Mouse (Mus musculus) hindbrain, embryonic 15.5 days (tissue): ENCODE measurements around the gene Fgfr2. TPM values are rescaled to one million over a fixed set of nuclear protein-coding genes. Genes with fewer than 3 reads are reported as not detected.

Source experiments
- ATAC-seq: fragments of 200-750 bp; cut with Nextera tagmentation; 2 replicates; pipeline ENCODE4 v1.8.0; 2017; ENCODE audit warnings: low read depth, moderate number of reproducible peaks, moderate TSS enrichment; ENCODE audit not compliant: low FRiP score
- H3K27ac ChIP-seq: fragments of 300-500 bp; sonication (generic); replicated peaks from 2 replicates; pipeline ENCODE4 v1.5.1; 2015; ENCODE audit warnings: mild to moderate bottlenecking, inconsistent platforms
- H3K27me3 ChIP-seq: fragments of 300-500 bp; sonication (generic); 2 replicates; pipeline ENCODE4 v1.6.1; 2015; ENCODE audit warnings: control low read depth, inconsistent platforms
- H3K36me3 ChIP-seq: fragments of 300-500 bp; sonication (generic); 2 replicates; pipeline ENCODE4 v1.6.1; 2015; ENCODE audit warnings: control low read depth, inconsistent platforms
- H3K4me1 ChIP-seq: fragments of 300-500 bp; sonication (generic); replicated peaks from 2 replicates; pipeline ENCODE4 v1.6.1; 2015; ENCODE audit warnings: control low read depth, inconsistent platforms
- H3K4me2 ChIP-seq: fragments of 300-500 bp; sonication (generic); 2 replicates; pipeline ENCODE4 v1.6.1; 2015; ENCODE audit warnings: moderate library complexity, mild to moderate bottlenecking, inconsistent platforms
- H3K4me3 ChIP-seq: fragments of 300-500 bp; sonication (generic); 2 replicates; pipeline ENCODE4 v1.5.1; 2015; ENCODE audit warnings: mild to moderate bottlenecking, inconsistent platforms
- H3K9ac ChIP-seq: fragments of 300-500 bp; sonication (generic); 2 replicates; pipeline ENCODE4 v1.6.1; 2015; ENCODE audit warnings: inconsistent platforms
- H3K9me3 ChIP-seq: fragments of 300-500 bp; sonication (generic); 2 replicates; pipeline ENCODE4 v1.6.1; 2016; ENCODE audit warnings: control low read depth, inconsistent platforms
- WGBS: fragments of 180-500 bp; shearing (Covaris S2); methylation state at CpG from one replicate; pipeline ENCODE4 v1.1.7; 2015; 5-methylcytosine and 5-hydroxymethylcytosine counted together
- polyA plus RNA-seq: library from polyadenylated mRNA; unstranded; fragments of >200 nt; fragmentation: Nextera tagmentation; extraction: Ambion mirVana; gene quantifications from 2 replicates; pipeline ENCODE4 v1.2.1, GENCODE M21; 2015

Gene Fgfr2
- polyA plus RNA-seq, 1 experiment from 2014 or later, result 28.5 TPM

DNA sequence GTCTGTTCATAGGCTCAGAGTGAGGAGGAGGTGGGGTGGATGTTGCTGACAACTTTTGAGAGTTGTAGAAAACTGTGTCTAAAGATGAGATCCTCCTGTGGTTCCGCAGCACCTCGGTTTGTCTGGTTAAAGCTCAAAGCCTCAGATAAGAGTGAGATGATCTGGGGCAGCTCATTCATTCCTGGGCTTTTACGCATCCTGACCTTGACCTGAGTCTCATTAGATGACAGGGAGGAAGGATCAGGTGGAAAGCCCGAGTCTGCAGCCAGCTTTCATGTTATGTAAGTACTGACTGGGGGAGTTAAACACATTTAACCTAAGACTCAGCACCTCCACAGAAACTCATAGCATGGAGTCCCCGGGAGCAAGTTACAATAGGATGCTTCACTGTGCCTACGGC is 1096.5 kb downstream of the Fgfr2 start:
- 81% methylated on average over 6 of the region's 6 CpGs for WGBS
- ATAC-seq, result no peak
- no peak overlapping the region for H3K9ac ChIP-seq

DNA sequence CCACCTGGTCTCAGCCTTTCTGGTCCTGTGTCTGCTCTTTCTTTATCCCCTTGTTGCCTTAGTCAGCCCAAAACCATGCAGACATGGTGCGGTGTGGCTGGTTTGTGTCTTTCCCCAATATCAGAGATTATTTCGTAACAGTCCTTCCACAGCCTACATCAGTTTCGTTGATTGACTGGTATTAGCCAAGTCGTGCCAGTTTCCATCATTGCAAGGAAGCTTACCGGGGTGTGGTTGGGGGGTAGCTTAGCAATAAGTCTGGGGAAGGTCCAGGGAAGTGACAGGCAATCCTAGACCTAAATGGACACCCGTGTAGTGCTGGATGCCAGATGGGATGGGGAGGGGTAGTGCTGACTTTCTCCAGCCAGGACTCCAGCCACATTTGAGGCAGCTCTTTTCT is 1097.6 kb downstream of the Fgfr2 start:
- Histone ChIP-seq H3K9me3 (no peaks in the 10 kb centered on the region), H3K4me3 (no peak overlapping the region), H3K36me3 (no peaks in the 10 kb centered on the region), H3K9ac (no peak overlapping the region), H3K4me2 (no peak overlapping the region), H3K4me1 (no peaks in the 10 kb centered on the region), H3K27me3 (no peaks in the 10 kb centered on the region), H3K27ac (no peak overlapping the region)
- ATAC-seq, result no peak
- WGBS, result 63% methylated on average over 6 of the region's 6 CpGs

More for the DNA sequence above, 1096.5 kb downstream of the Fgfr2 start:
- H3K9me3 ChIP-seq, result no peaks in the 10 kb centered on the region
- no peaks in the 10 kb centered on the region for H3K36me3 ChIP-seq
- H3K27ac ChIP-seq, result no peak overlapping the region
- no peak overlapping the region for H3K4me3 ChIP-seq
- 0 out of 2 replicates have a peak, but pooled peaks cover under 1% of the 10 kb centered on the region for H3K4me1 ChIP-seq
- H3K4me2 ChIP-seq, result no peak overlapping the region
- no peaks in the 10 kb centered on the region for H3K27me3 ChIP-seq

DNA sequence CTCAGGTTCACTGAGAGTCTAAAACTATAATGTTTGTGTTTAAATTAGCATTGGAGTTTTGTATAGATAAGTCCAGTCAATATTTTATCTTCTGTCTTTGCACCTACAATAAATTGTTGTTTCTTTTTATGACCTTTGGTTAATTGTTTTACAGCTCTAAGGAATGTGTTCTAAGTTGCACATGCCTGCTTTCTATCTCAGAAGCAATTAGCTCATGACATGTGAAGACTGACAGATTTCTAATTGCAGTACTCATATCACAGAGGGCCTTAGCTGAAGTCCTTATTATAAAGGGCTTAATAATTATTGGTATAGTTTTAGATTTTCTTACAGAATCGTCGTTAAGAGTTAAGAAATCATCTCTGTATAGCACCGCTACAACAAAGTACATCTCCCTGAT is 1107.2 kb downstream of the Fgfr2 start:
- H3K4me1 ChIP-seq, result peaks cover 18% of the 10 kb centered on the region
- ATAC-seq, result no peak
- WGBS, result 80% methylated on average over 3 of the region's 3 CpGs
- H3K27ac ChIP-seq, result no peak overlapping the region
- H3K36me3 ChIP-seq, result no peaks in the 10 kb centered on the region
- no peaks in the 10 kb centered on the region for H3K27me3 ChIP-seq
- no peaks in the 10 kb centered on the region for H3K9me3 ChIP-seq
- no peak overlapping the region for H3K4me2 ChIP-seq
- no peak overlapping the region for H3K9ac ChIP-seq
- H3K4me3 ChIP-seq, result no peak overlapping the region

DNA sequence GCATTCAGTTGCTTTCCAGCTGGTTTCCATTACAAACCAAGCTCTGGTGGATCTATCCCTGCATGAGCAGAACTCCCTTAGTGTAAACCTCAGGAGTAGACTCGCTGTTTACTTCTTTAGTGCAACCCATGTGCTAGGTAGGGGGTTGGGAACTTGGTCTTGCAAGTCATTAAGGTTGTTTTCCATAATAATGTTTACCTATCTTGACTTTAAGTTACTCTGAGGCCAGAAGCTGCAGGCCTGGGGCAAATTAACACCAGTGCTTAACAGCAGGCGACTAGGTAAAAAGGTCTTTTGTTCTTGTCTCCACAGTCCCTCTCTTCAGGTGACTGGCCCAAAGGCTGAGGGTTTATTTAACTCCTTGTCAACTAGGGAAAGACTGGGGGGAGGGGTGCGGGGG is 1108.0 kb downstream of the Fgfr2 start:
- Histone ChIP-seq H3K27me3 (no peaks in the 10 kb centered on the region), H3K27ac (no peak overlapping the region), H3K4me1 (peaks cover 18% of the 10 kb centered on the region), H3K9me3 (no peaks in the 10 kb centered on the region), H3K9ac (no peak overlapping the region), H3K4me3 (no peak overlapping the region), H3K36me3 (no peaks in the 10 kb centered on the region), H3K4me2 (no peak overlapping the region)
- no peak for ATAC-seq
- 24% methylated on average over 3 of the region's 3 CpGs for WGBS

DNA sequence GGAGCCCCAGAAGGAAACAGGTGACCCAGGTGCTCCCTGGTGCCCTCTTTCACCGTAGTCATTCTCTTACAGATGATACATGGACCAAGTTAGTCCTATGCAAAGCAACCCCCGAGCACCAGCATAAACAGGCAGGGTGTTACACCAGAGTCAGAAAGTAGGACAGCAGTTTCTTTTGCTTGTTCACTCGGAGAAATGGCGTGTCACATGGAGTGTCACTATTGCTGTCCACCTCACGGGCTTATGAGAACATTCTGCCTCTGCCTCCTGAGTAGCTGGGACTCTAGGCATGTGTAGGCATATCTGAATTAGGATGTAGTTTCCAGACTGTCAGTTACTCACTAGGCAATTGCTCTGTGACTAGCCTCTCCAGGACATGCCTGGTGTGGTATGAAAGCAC is 1109.2 kb downstream of the Fgfr2 start:
- Histone ChIP-seq H3K4me2 (no peak overlapping the region), H3K4me3 (no peak overlapping the region), H3K27ac (no peak overlapping the region), H3K9ac (no peak overlapping the region), H3K4me1 (peaks cover 18% of the 10 kb centered on the region), H3K36me3 (no peaks in the 10 kb centered on the region), H3K9me3 (no peaks in the 10 kb centered on the region), H3K27me3 (no peaks in the 10 kb centered on the region)
- ATAC-seq, result no peak
- WGBS, result 70% methylated on average over 5 of the region's 5 CpGs

DNA sequence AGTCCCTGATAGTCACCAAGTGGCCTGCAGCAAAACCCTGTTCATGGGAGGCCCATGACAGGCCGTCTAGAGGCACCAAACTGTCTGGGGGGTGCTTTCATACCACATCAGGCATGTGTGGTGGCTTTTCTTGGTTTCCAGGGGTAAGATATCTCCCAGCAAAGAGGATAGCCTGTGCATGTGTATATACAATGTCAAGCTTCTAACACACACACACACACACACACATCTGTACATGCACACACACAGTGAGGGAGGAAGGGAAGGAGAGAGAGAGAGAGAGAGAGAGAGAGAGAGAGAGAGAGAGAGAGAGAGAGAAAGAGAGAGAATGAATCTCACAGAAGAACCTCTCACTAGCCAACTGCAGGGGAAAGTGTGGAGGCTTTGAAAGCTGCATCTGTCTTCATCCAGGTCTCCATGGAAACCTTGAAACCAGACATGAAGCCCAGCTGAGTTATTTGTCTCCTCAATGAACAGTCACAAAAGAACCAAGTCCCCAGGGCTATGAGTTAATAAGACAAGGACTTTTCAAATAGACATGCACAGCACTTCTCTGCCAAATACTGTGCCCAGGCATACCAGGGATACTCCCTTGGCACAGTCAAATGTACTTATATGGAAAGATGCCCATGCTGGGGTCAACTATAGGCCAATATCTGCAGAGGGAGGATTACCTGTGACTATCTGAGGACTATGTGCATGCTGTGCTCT is 1110.0 kb downstream of the Fgfr2 start:
- H3K4me2 ChIP-seq, result no peak overlapping the region
- no peak overlapping the region for H3K9ac ChIP-seq
- 11% methylated on average over 1 of the region's 1 CpGs for WGBS
- no peaks in the 10 kb centered on the region for H3K36me3 ChIP-seq
- no peaks in the 10 kb centered on the region for H3K27me3 ChIP-seq
- H3K4me1 ChIP-seq, result peaks cover 18% of the 10 kb centered on the region
- peak; percentile 90 for ATAC-seq
- no peak overlapping the region for H3K4me3 ChIP-seq
- H3K27ac ChIP-seq, result peak overlapping the region; percentile 52
- no peaks in the 10 kb centered on the region for H3K9me3 ChIP-seq

DNA sequence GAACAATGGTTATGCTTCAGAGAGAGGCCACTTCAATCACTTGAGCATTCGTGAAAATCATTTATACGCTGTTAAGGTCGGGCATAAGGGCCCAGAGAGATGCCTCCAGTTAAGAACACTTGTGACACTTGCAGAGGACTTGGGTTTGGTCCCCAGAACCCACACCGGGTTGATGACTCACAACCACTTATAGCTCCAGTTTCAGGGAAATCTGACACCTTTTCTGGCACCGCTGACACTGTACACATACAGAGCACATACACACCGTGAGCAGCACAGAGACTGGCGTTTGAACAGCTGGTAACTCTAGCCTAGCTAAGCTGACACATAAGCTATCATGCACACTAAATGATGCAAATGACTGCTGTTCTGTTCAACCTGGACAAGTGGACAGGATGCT is 1114.1 kb downstream of the Fgfr2 start:
- no peak for ATAC-seq
- Histone ChIP-seq H3K4me1 (peaks cover 17% of the 10 kb centered on the region), H3K9ac (no peak overlapping the region), H3K27me3 (no peaks in the 10 kb centered on the region), H3K9me3 (no peaks in the 10 kb centered on the region), H3K36me3 (no peaks in the 10 kb centered on the region), H3K4me3 (no peak overlapping the region), H3K4me2 (no peak overlapping the region), H3K27ac (no peak overlapping the region)
- 92% methylated on average over 7 of the region's 7 CpGs for WGBS

DNA sequence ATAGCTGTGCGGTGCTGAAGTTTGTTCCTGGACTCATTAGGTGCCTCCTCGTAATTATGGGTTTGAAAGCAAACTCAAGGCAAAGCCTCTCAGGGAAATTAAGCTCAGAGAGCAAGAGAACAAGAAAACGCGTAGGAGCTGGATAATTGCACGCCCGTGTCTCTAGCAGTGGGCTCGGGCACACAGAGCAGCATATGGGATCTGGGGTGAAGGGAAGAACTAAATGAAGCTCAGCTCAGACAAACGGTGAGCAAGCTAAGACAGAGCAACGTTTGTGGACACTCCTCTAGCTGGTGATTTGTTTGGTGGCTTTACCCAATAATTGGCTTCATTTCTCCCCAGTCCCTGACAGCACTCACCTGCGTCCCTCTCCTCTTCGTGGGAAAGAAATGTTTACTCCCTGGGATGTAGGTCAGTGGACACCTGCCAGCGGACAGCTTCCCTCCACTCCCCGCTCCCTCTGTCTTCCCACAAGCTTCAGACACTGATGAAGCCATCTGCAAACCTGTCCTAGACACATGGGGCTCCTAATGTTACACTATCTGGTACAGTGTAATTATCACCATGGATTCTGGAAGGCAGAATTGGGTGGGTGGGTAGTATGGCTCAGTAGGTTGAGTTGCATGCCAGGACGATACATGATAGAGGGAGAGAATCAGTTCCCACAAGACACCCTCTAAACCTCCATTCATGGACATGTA is 1117.0 kb downstream of the Fgfr2 start:
- Histone ChIP-seq H3K27me3 (no peaks in the 10 kb centered on the region), H3K9ac (no peak overlapping the region), H3K4me1 (no peaks in the 10 kb centered on the region), H3K36me3 (no peaks in the 10 kb centered on the region), H3K4me2 (no peak overlapping the region), H3K27ac (no peak overlapping the region), H3K9me3 (no peaks in the 10 kb centered on the region), H3K4me3 (no peak overlapping the region)
- no peak for ATAC-seq
- 76% methylated on average over 14 of the region's 14 CpGs for WGBS

DNA sequence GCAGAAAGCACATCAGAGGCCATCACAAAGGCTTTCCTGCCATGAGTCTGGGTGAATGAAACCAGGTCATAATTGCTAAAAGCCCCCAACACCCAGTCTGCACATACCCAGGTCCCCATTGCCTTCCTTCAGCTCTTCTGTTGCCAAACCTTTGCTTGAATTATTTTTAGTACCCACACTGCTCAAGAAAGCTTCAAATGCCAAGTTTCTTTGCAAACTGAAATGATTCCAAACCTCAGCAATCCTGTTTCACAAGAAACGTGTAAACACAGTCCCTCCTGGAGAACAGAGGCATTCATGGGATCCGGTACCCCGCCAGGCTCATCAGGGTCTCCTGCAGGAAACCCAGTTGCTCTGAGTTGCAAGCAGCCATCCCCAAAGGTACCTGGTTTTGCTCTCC is 1130.3 kb downstream of the Fgfr2 start:
- Histone ChIP-seq H3K27me3 (no peaks in the 10 kb centered on the region), H3K4me2 (no peak overlapping the region), H3K4me3 (no peak overlapping the region), H3K9ac (no peak overlapping the region), H3K36me3 (no peaks in the 10 kb centered on the region), H3K9me3 (no peaks in the 10 kb centered on the region), H3K4me1 (no peaks in the 10 kb centered on the region), H3K27ac (no peak overlapping the region)
- no peak for ATAC-seq
- WGBS, result 75% methylated on average over 3 of the region's 3 CpGs

DNA sequence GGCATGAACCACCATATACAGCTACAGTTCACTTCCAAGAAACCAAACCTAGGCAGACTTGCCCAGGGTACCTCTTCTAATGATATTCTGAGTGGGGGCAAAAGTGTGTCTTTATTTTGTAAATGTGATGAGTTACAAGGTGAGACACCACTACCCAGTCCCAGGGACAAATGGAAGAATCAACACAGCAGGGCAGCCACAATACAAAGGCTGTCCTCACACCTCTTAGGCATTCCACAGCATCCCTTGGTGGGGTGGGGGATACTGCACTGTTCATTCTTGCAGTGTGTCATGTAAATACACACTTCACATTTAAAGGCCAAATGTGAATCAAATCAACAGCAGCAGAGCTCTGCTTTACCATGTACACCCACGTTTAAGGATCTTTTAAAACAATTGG is 1130.9 kb downstream of the Fgfr2 start:
- no peaks in the 10 kb centered on the region for H3K4me1 ChIP-seq
- ATAC-seq, result no peak
- no peak overlapping the region for H3K27ac ChIP-seq
- 64% methylated on average over 1 of the region's 1 CpGs for WGBS
- H3K36me3 ChIP-seq, result no peaks in the 10 kb centered on the region
- H3K4me3 ChIP-seq, result no peak overlapping the region
- H3K9me3 ChIP-seq, result no peaks in the 10 kb centered on the region
- no peak overlapping the region for H3K4me2 ChIP-seq
- H3K27me3 ChIP-seq, result no peaks in the 10 kb centered on the region
- no peak overlapping the region for H3K9ac ChIP-seq

DNA sequence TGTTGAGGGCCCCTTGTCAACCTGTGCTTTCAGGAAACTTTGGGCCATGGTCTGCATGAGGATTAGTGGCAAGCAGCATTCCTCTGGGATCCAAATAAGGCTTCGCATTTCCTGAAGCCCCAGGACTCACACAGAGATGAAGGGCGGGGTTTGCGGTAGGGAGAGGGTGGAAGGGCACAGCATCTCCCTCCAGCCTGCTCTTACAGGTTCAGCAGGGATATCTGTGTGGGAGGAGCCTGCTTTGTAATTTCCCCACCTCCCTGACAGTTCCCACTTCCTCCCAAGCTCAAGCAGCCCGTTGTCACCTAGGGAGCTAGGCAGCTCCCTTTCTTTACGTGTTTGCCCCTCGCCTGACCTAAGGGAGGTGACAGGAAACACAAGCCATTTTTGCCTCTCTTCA is 1134.1 kb downstream of the Fgfr2 start:
- 39% methylated on average over 6 of the region's 6 CpGs for WGBS
- Histone ChIP-seq H3K9ac (no peak overlapping the region), H3K27me3 (no peaks in the 10 kb centered on the region), H3K4me1 (no peaks in the 10 kb centered on the region), H3K9me3 (no peaks in the 10 kb centered on the region), H3K4me3 (no peak overlapping the region), H3K36me3 (0 out of 2 replicates have a peak, but pooled peaks cover 2% of the 10 kb centered on the region), H3K27ac (no peak overlapping the region), H3K4me2 (no peak overlapping the region)
- no peak for ATAC-seq

DNA sequence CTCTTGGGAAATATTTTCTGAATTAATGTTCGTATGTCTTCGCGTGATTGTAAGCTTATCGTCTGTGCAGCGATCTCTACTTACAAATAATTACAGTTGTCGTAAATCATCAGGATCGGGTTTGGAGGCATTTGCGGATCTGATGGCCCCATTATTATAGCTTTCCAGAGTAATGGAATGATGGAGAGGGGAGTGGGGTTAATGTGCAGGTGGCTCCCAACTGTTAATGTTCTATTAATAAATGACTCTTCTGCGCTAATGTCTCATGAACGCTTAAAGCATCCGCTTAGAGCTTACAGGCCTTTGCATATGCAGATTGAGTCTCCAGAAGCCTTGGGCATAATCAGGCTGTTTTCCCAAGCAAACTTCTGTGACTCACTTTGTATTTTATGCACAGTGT is 1144.5 kb downstream of the Fgfr2 start:
- Histone ChIP-seq H3K9ac (no peak overlapping the region), H3K27me3 (no peaks in the 10 kb centered on the region), H3K27ac (no peak overlapping the region), H3K4me3 (no peak overlapping the region), H3K9me3 (no peaks in the 10 kb centered on the region), H3K4me2 (no peak overlapping the region), H3K36me3 (peaks cover 11% of the 10 kb centered on the region; the same call in 1 of the 2 replicates), H3K4me1 (peaks cover 15% of the 10 kb centered on the region)
- ATAC-seq, result no peak
- 51% methylated on average over 11 of the region's 11 CpGs for WGBS
